ENCODE assay signal across 18 mouse cellular contexts in the genomic region with DNA sequence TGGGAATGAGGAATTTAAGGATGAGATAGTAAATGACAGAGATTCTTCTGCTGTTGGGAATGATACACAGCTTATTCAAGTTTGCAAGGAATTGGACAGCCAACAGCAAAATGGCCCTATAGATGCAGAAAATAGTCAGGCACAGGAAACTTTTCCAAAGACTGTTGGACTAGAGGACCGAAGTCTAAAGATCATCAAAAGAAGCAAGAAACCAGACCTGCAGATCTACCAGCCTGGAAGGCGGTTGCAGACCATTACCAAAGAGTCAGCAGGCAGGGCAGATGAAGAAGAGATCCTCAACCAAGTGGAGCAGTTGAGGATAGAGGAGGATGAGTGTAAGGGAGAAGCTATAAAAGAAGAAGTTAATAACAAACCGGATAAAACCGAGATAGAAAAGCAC.
"Had no signal": no experiment of that assay in that cellular context is flagged by ENCODE, and none has a peak within 500 bp of the region (broad histone marks: within the 10 kb centered on the region; RNA-seq: fewer than 3 reads in every experiment).

No protein-coding gene starts in this region.

- H3K9ac ChIP-seq: liver, postnatal 0 days; lung, embryonic 15.5 days; midbrain, embryonic 13.5 days; midbrain, embryonic 15.5 days; neural tube, embryonic 12.5 days; stomach, embryonic 15.5 days had no signal

- DNase-seq: liver, postnatal 0 days; lung, adult 2 months; lung, postnatal 14 days; lung, postnatal 36 days; right cerebral cortex, postnatal 14 days; thymus, adult 2 months; thymus, postnatal 25 days; thymus, postnatal 4 days had no signal

- H3K4me2 ChIP-seq: lung, embryonic 15.5 days; midbrain, embryonic 11.5 days; midbrain, embryonic 13.5 days; midbrain, embryonic 15.5 days; neural tube, embryonic 12.5 days; stomach, embryonic 15.5 days had no signal

- H3K27ac ChIP-seq: lung, embryonic 15.5 days; macrophage; midbrain, embryonic 13.5 days; midbrain, embryonic 15.5 days; neural tube, embryonic 12.5 days; stomach, embryonic 15.5 days; stomach, postnatal 0 days had no signal

- H3K27me3 ChIP-seq: lung, embryonic 15.5 days; megakaryocyte, embryonic 14.5 days; midbrain, embryonic 13.5 days; midbrain, embryonic 15.5 days; neural tube, embryonic 12.5 days; stomach, embryonic 15.5 days had no signal

- ATAC-seq: liver, postnatal 0 days; lung, postnatal 0 days; midbrain, embryonic 13.5 days; midbrain, embryonic 15.5 days had no signal

- H3K9me3 ChIP-seq: lung, embryonic 15.5 days; megakaryocyte, embryonic 14.5 days; midbrain, embryonic 13.5 days; midbrain, embryonic 15.5 days; neural tube, embryonic 12.5 days; stomach, embryonic 15.5 days had no signal

- H3K4me3 ChIP-seq: lung, embryonic 15.5 days; megakaryocyte, embryonic 14.5 days; midbrain, embryonic 13.5 days; midbrain, embryonic 15.5 days; neural tube, embryonic 12.5 days; stomach, embryonic 15.5 days had no signal
